Mouse (Mus musculus): ENCODE results near the gene Slc25a4. TPM values are rescaled to one million over a fixed set of nuclear protein-coding genes. Genes with fewer than 3 reads are reported as not detected.
A peak's percentile ranks its signal among the peaks of the same experiment; 100 is the strongest.

Gene Slc25a4
- total RNA-seq, 1 experiment from 2014 or later, result 25.8 TPM

GRCm38 (mm10) chr8:46209057-46209456 is 2.0 kb downstream of the Slc25a4 start:
- ATAC-seq (replicated peaks; ENCODE audit: insufficient number of reproducible peaks, low FRiP score, low TSS enrichment, poor library complexity, severe bottlenecking), result no peak

GRCm38 (mm10) chr8:46208354-46208753 is 2.7 kb downstream of the Slc25a4 start:
- no peak for ATAC-seq (replicated peaks; ENCODE audit: insufficient number of reproducible peaks, low FRiP score, low TSS enrichment, poor library complexity, severe bottlenecking)

- no peak for ATAC-seq (replicated peaks; ENCODE audit: insufficient number of reproducible peaks, low FRiP score, low TSS enrichment, poor library complexity, severe bottlenecking)
Measured at GRCm38 (mm10) chr8:46206107-46206506, 5.0 kb downstream of the Slc25a4 start.

- no peak for ATAC-seq (replicated peaks; ENCODE audit: insufficient number of reproducible peaks, low FRiP score, low TSS enrichment, poor library complexity, severe bottlenecking)
Measured at GRCm38 (mm10) chr8:46204974-46205640, 6.0 kb downstream of the Slc25a4 start.

GRCm38 (mm10) chr8:46204301-46204700 is 6.8 kb downstream of the Slc25a4 start:
- no peak for ATAC-seq (replicated peaks; ENCODE audit: insufficient number of reproducible peaks, low FRiP score, low TSS enrichment, poor library complexity, severe bottlenecking)

GRCm38 (mm10) chr8:46202350-46202749 is 8.7 kb downstream of the Slc25a4 start:
- no peak for ATAC-seq (replicated peaks; ENCODE audit: insufficient number of reproducible peaks, low FRiP score, low TSS enrichment, poor library complexity, severe bottlenecking)

- no peak for ATAC-seq (replicated peaks; ENCODE audit: insufficient number of reproducible peaks, low FRiP score, low TSS enrichment, poor library complexity, severe bottlenecking)
Measured at GRCm38 (mm10) chr8:46197673-46198072, 13.4 kb downstream of the Slc25a4 start.

GRCm38 (mm10) chr8:46196877-46197276 is 14.2 kb downstream of the Slc25a4 start:
- ATAC-seq (replicated peaks; ENCODE audit: insufficient number of reproducible peaks, low FRiP score, low TSS enrichment, poor library complexity, severe bottlenecking), result no peak

- no peak for ATAC-seq (replicated peaks; ENCODE audit: insufficient number of reproducible peaks, low FRiP score, low TSS enrichment, poor library complexity, severe bottlenecking)
Measured at GRCm38 (mm10) chr8:46193100-46193499, 18.0 kb downstream of the Slc25a4 start.

- no peak for ATAC-seq (replicated peaks; ENCODE audit: insufficient number of reproducible peaks, low FRiP score, low TSS enrichment, poor library complexity, severe bottlenecking)
Measured at GRCm38 (mm10) chr8:46185361-46185760, 25.7 kb downstream of the Slc25a4 start.

- no peak for ATAC-seq (replicated peaks; ENCODE audit: insufficient number of reproducible peaks, low FRiP score, low TSS enrichment, poor library complexity, severe bottlenecking)
Measured at GRCm38 (mm10) chr8:46180136-46180535, 30.9 kb downstream of the Slc25a4 start.

GRCm38 (mm10) chr8:46173651-46174050 is 37.4 kb downstream of the Slc25a4 start:
- no peak for ATAC-seq (replicated peaks; ENCODE audit: insufficient number of reproducible peaks, low FRiP score, low TSS enrichment, poor library complexity, severe bottlenecking)

- no peak for ATAC-seq (replicated peaks; ENCODE audit: insufficient number of reproducible peaks, low FRiP score, low TSS enrichment, poor library complexity, severe bottlenecking)
Measured at GRCm38 (mm10) chr8:46163870-46164190, 47.3 kb downstream of the Slc25a4 start.

GRCm38 (mm10) chr8:46162953-46163869 is 47.9 kb downstream of the Slc25a4 start:
- peak; percentile 96 for ATAC-seq (replicated peaks; ENCODE audit: insufficient number of reproducible peaks, low FRiP score, low TSS enrichment, poor library complexity, severe bottlenecking)

Other genes with a start within 250 kb of the Slc25a4 start
- 0.32 to 2.5 TPM (median 2.1 TPM) in 3 replicates for gene 1700029J07Rik, start 236.0 kb downstream of the Slc25a4 start, total RNA-seq (2017)
- gene Ufsp2, start 235.8 kb downstream of the Slc25a4 start, total RNA-seq (2017), result 59.2 to 74.7 TPM (median 73.5 TPM) in 3 replicates
- 0.19 TPM in 1 of 3 replicates, not detected in the others for gene Lrp2bp, start 212.0 kb downstream of the Slc25a4 start, total RNA-seq (2017)
- 7.3 to 18.8 TPM (median 11.7 TPM) in 3 replicates for gene Ankrd37, start 205.6 kb downstream of the Slc25a4 start, total RNA-seq (2017)
- 16.0 to 30.9 TPM (median 23.5 TPM) in 3 replicates for gene Cfap97, start 59.5 kb downstream of the Slc25a4 start, total RNA-seq (2017)
- gene Snx25, start 59.1 kb downstream of the Slc25a4 start, total RNA-seq (2017), result 10.2 to 20.5 TPM (median 15.1 TPM) in 3 replicates
- not detected in 3 replicates for gene Helt, start 83.4 kb upstream of the Slc25a4 start, total RNA-seq (2017)

All from monocyte, adult 5-6 weeks (primary cell).